Mouse (Mus musculus) kidney, embryonic 15.5 days (tissue): Measurements from ENCODE around the gene Fam126b. TPM values are rescaled to one million over a fixed set of nuclear protein-coding genes. Genes with fewer than 3 reads are reported as not detected.
"Not testable (repeated sequence)": the region's sequence is repeated elsewhere in the genome, so short reads cannot be mapped to it uniquely, and the experiment has no call there.

ENCODE experiments used
- ATAC-seq: fragments of 200-750 bp; cut with Nextera tagmentation; replicated peaks from 2 replicates; pipeline ENCODE4 v1.8.0; 2017; ENCODE audit warnings: moderate TSS enrichment; ENCODE audit not compliant: low FRiP score
- H3K27ac ChIP-seq: fragments of 300-500 bp; sonication (generic); 2 replicates; pipeline ENCODE4 v1.5.1; 2015; ENCODE audit warnings: mild to moderate bottlenecking, inconsistent platforms
- H3K27me3 ChIP-seq: fragments of 300-500 bp; sonication (generic); 2 replicates; pipeline ENCODE4 v1.6.1; 2015; ENCODE audit warnings: inconsistent platforms
- H3K36me3 ChIP-seq: fragments of 300-500 bp; sonication (generic); 2 replicates; pipeline ENCODE4 v1.6.1; 2015; ENCODE audit warnings: inconsistent platforms
- H3K4me1 ChIP-seq: fragments of 300-500 bp; sonication (generic); 2 replicates; pipeline ENCODE4 v1.6.1; 2015; ENCODE audit warnings: inconsistent platforms
- H3K4me2 ChIP-seq: fragments of 300-500 bp; sonication (generic); 2 replicates; pipeline ENCODE4 v1.6.1; 2015; ENCODE audit warnings: moderate library complexity, mild to moderate bottlenecking, inconsistent platforms
- H3K4me3 ChIP-seq: fragments of 300-500 bp; sonication (generic); replicated peaks from 2 replicates; pipeline ENCODE4 v1.5.1; 2015; ENCODE audit warnings: mild to moderate bottlenecking, inconsistent platforms
- H3K9ac ChIP-seq: fragments of 300-500 bp; sonication (generic); 2 replicates; pipeline ENCODE4 v1.6.1; 2015; ENCODE audit warnings: mild to moderate bottlenecking, inconsistent platforms
- H3K9me3 ChIP-seq: fragments of 300-500 bp; sonication (generic); replicated peaks from 2 replicates; pipeline ENCODE4 v1.6.1; 2016; ENCODE audit warnings: inconsistent platforms
- WGBS: fragments of 180-500 bp; shearing (Covaris S2); methylation state at CpG from one replicate; pipeline ENCODE4 v1.1.7; 2015; ENCODE audit warnings: mixed read lengths; 5-methylcytosine and 5-hydroxymethylcytosine counted together
- polyA plus RNA-seq: library from polyadenylated mRNA; unstranded; fragments of >200 nt; fragmentation: Nextera tagmentation; extraction: Ambion mirVana; gene quantifications from 2 replicates; pipeline ENCODE4 v1.2.1, GENCODE M21; 2015

The Fam126b gene
- polyA plus RNA-seq, result 8.5 and 9.8 TPM in 2 replicates

DNA sequence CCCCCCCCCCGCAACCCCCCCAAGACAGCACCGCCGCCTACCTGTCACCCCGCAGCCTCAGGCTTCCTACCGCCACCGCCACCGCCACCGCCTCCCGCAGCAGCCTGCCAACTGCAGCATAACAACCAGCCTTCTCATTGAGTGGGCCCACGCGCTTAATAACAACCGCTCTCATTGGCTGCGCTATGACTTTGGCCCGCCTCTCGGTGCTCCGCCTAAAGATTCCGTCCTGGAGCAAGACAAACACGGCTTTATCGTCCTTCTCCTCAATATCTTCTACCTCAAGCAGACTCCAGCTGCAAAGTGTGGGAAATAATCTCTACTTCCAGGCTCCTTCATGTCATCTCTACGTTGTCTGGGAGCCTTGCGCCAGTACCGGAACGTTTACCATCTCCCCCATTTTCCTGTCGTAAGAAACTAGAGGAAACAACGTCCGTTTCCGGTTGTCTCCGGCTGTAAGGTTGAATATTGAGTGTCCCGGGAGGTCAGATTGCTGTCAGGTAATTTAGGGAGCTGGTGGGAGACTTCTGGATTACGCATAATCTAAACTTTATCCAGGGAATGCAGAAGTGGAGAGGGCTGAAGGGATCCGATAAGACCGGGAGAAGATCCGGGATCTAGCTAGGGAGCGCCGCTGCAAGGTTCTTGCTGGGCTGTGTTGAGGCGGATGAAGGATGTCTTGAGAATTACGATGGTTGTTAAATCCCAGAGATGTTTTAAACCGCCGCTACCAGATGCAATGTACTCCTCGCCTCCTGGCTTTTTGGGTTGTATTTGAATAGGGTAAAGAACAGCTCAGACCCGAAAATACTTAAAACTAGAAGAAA lies at the start of gene Fam126b, which contains the start of gene Ndufb3:
Gene Fam126b (minus strand): TSS at position 153 of the 827 bp plus-strand sequence.
Gene Ndufb3 (plus strand): TSS at position 214 of the 827 bp plus-strand sequence.
- H3K4me1 ChIP-seq, result peaks cover 13% of the 10 kb centered on the region
- peak within 1 kb of the TSS; percentile 72 for H3K4me2 ChIP-seq
- WGBS, result under 1% methylated on average over 40 of the region's 41 CpGs
- ATAC-seq, result peak; percentile 99
- H3K9me3 ChIP-seq, result no peaks in the 10 kb centered on the region
- peak within 1 kb of the TSS; percentile 90 for H3K27ac ChIP-seq
- H3K4me3 ChIP-seq, result peak within 1 kb of the TSS; percentile 90
- peak within 1 kb of the TSS; percentile 81 for H3K9ac ChIP-seq
- no peaks in the 10 kb centered on the region for H3K27me3 ChIP-seq
- H3K36me3 ChIP-seq, result peaks cover 5% of the 10 kb centered on the region; the same call in 1 of the 2 replicates

GRCm38 (mm10) chr1:58628847-58629246 lies 42.7 kb upstream of the Fam126b start:
- not testable (repeated sequence) for H3K9ac ChIP-seq, H3K27ac ChIP-seq, H3K9me3 ChIP-seq, H3K27me3 ChIP-seq, H3K4me1 ChIP-seq, H3K4me2 ChIP-seq, ATAC-seq, H3K4me3 ChIP-seq, H3K36me3 ChIP-seq
- WGBS, result 78% methylated on average over 2 of the region's 2 CpGs

- Histone ChIP-seq H3K27ac (no peak overlapping the region), H3K36me3 (no peaks in the 10 kb centered on the region), H3K27me3 (no peaks in the 10 kb centered on the region), H3K4me1 (no peaks in the 10 kb centered on the region), H3K9me3 (no peaks in the 10 kb centered on the region), H3K4me2 (no peak overlapping the region), H3K4me3 (no peak overlapping the region), H3K9ac (no peak overlapping the region)
- no peak for ATAC-seq
- 60% methylated on average over 7 of the region's 7 CpGs for WGBS
These were observed 36.0 kb upstream of the Fam126b start for GRCm38 (mm10) chr1:58621996-58622748.

GRCm38 (mm10) chr1:58621251-58621650 lies 35.1 kb upstream of the Fam126b start:
- no peak for ATAC-seq
- H3K27ac ChIP-seq, result no peak overlapping the region
- H3K9ac ChIP-seq, result no peak overlapping the region
- H3K4me2 ChIP-seq, result no peak overlapping the region
- WGBS, result 80% methylated on average over 3 of the region's 3 CpGs
- no peaks in the 10 kb centered on the region for H3K4me1 ChIP-seq
- H3K4me3 ChIP-seq, result no peak overlapping the region
- no peaks in the 10 kb centered on the region for H3K27me3 ChIP-seq
- H3K36me3 ChIP-seq, result no peaks in the 10 kb centered on the region
- no peaks in the 10 kb centered on the region for H3K9me3 ChIP-seq

DNA sequence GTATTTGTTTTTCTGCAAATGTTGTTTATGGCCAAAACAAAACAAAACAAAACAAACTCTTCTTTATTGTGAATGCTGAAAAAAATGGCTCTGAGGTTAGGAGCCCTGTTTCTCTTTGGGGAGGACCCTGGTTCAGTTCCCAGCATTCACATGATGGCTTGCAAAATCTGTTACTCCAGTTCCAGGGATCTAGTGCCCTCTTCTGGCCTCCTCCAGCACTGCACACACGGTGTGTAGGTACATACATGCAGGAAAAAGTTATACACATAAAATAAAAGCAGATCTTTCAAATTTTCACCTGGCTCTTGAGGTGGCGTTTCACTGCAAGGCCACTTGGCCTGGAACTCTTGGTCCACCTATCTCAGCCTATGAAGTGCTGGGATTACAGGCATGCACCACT lies 32.6 kb upstream of the Fam126b start:
- Histone ChIP-seq H3K4me3 (no peak overlapping the region), H3K36me3 (no peaks in the 10 kb centered on the region), H3K27ac (no peak overlapping the region), H3K27me3 (no peaks in the 10 kb centered on the region), H3K9me3 (no peaks in the 10 kb centered on the region), H3K4me2 (no peak overlapping the region), H3K9ac (no peak overlapping the region), H3K4me1 (no peaks in the 10 kb centered on the region)
- no peak for ATAC-seq
- 89% methylated on average over 2 of the region's 2 CpGs for WGBS

GRCm38 (mm10) chr1:58617978-58618668 lies 32.0 kb upstream of the Fam126b start:
- no peaks in the 10 kb centered on the region for H3K36me3 ChIP-seq
- ATAC-seq, result no peak
- no peak overlapping the region for H3K27ac ChIP-seq
- H3K4me2 ChIP-seq, result no peak overlapping the region
- H3K27me3 ChIP-seq, result no peaks in the 10 kb centered on the region
- no peak overlapping the region for H3K4me3 ChIP-seq
- H3K4me1 ChIP-seq, result no peaks in the 10 kb centered on the region
- WGBS, result 80% methylated on average over 6 of the region's 6 CpGs
- H3K9ac ChIP-seq, result no peak overlapping the region
- no peaks in the 10 kb centered on the region for H3K9me3 ChIP-seq

- H3K27ac ChIP-seq, result no peak overlapping the region
- WGBS, result 71% methylated on average over 5 of the region's 5 CpGs
- H3K27me3 ChIP-seq, result no peaks in the 10 kb centered on the region
These were observed 31.0 kb upstream of the Fam126b start for GRCm38 (mm10) chr1:58617076-58617475.

GRCm38 (mm10) chr1:58616176-58616575 lies 30.1 kb upstream of the Fam126b start:
- no peak overlapping the region for H3K27ac ChIP-seq
- no peak overlapping the region for H3K4me2 ChIP-seq
- H3K27me3 ChIP-seq, result no peaks in the 10 kb centered on the region
- H3K36me3 ChIP-seq, result no peaks in the 10 kb centered on the region
- H3K4me1 ChIP-seq, result no peaks in the 10 kb centered on the region
- no peaks in the 10 kb centered on the region for H3K9me3 ChIP-seq
- H3K4me3 ChIP-seq, result no peak overlapping the region
- H3K9ac ChIP-seq, result no peak overlapping the region
- no peak for ATAC-seq
- WGBS, result 73% methylated on average over 3 of the region's 3 CpGs

More at GRCm38 (mm10) chr1:58617076-58617475, 31.0 kb upstream of the Fam126b start:
- Histone ChIP-seq H3K4me1 (no peaks in the 10 kb centered on the region), H3K9ac (no peak overlapping the region), H3K36me3 (no peaks in the 10 kb centered on the region), H3K4me3 (no peak overlapping the region), H3K4me2 (no peak overlapping the region), H3K9me3 (no peaks in the 10 kb centered on the region)
- ATAC-seq, result no peak

GRCm38 (mm10) chr1:58615146-58615545 lies 29.0 kb upstream of the Fam126b start:
- Histone ChIP-seq H3K27ac (no peak overlapping the region), H3K9me3 (no peaks in the 10 kb centered on the region), H3K4me2 (no peak overlapping the region), H3K36me3 (no peaks in the 10 kb centered on the region), H3K27me3 (no peaks in the 10 kb centered on the region), H3K4me3 (no peak overlapping the region), H3K4me1 (no peaks in the 10 kb centered on the region), H3K9ac (no peak overlapping the region)
- 82% methylated on average over 4 of the region's 4 CpGs for WGBS
- no peak for ATAC-seq

- H3K4me1 ChIP-seq, result no peaks in the 10 kb centered on the region
- ATAC-seq, result no peak
- H3K27me3 ChIP-seq, result no peaks in the 10 kb centered on the region
- H3K36me3 ChIP-seq, result no peaks in the 10 kb centered on the region
- no peak overlapping the region for H3K9ac ChIP-seq
- 67% methylated on average over 3 of the region's 3 CpGs for WGBS
- no peak overlapping the region for H3K4me3 ChIP-seq
- H3K9me3 ChIP-seq, result no peaks in the 10 kb centered on the region
- H3K27ac ChIP-seq, result no peak overlapping the region
- H3K4me2 ChIP-seq, result no peak overlapping the region
These were observed 28.3 kb upstream of the Fam126b start for GRCm38 (mm10) chr1:58614424-58614823.

DNA sequence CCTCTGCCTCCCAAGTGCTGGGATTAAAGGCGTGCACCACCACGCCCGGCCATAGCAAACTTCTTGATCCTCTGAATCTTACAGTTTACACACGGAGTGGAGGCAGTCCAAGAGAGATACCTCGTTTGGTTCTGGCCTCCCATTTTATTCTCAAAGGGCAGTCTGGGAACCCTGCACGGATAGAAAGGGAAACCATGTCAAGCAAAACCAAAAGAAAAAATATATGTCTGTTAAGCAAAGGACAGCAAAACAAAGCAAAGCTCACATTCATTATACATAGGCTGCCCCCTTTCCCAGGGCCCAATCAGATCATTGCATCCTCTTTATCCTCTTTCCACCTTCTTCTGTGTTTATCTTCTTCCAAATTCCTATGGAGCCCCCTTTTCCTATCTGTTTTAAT lies 27.7 kb upstream of the Fam126b start:
- ATAC-seq, result no peak
- WGBS, result 79% methylated on average over 6 of the region's 6 CpGs

DNA sequence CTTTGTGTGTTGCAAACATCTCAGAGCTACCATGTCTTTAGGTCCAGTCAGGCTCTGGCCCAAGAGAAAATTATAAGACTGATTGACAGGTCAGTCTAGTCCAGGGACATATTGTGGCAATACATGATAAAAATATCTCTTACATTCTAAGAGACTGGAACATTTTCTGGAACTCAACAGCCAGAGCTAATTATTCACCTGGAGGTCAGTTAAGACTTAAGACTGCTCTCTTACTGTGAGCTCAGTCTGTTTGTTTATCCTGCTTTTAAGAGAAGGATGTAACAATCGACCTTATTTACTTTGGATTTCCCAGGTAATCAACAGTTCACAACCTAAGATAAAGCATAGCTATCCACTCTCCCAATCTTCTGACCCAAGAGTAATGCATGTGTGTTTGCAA lies 24.5 kb upstream of the Fam126b start:
- no peak overlapping the region for H3K27ac ChIP-seq
- 44% methylated on average over 1 of the region's 1 CpGs for WGBS
- no peaks in the 10 kb centered on the region for H3K4me1 ChIP-seq
- no peaks in the 10 kb centered on the region for H3K27me3 ChIP-seq
- H3K4me2 ChIP-seq, result no peak overlapping the region
- no peak overlapping the region for H3K4me3 ChIP-seq
- no peak overlapping the region for H3K9ac ChIP-seq
- H3K9me3 ChIP-seq, result no peaks in the 10 kb centered on the region
- no peaks in the 10 kb centered on the region for H3K36me3 ChIP-seq
- ATAC-seq, result no peak

More for the DNA sequence above, 27.7 kb upstream of the Fam126b start:
- Histone ChIP-seq H3K4me3 (no peak overlapping the region), H3K27me3 (no peaks in the 10 kb centered on the region), H3K4me2 (no peak overlapping the region), H3K9ac (no peak overlapping the region), H3K27ac (no peak overlapping the region), H3K36me3 (no peaks in the 10 kb centered on the region), H3K9me3 (no peaks in the 10 kb centered on the region), H3K4me1 (no peaks in the 10 kb centered on the region)
